Mouse (Mus musculus) retina, adult 2 months (tissue): ENCODE results near the gene Myh6.

Experiments used
- DNase-seq: peaks from one replicate; pipeline ENCODE4 v3.0.0-alpha.2; 2012; ENCODE audit warnings: low read depth, low spot score

The Myh6 gene

GRCm38 (mm10) chr14:54935904-54936830 is 30.6 kb downstream of the Myh6 start, which contains the start of gene Cmtm5:
Gene Cmtm5 (plus strand): TSS chr14:54936261.
- no peak for DNase-seq

DNA sequence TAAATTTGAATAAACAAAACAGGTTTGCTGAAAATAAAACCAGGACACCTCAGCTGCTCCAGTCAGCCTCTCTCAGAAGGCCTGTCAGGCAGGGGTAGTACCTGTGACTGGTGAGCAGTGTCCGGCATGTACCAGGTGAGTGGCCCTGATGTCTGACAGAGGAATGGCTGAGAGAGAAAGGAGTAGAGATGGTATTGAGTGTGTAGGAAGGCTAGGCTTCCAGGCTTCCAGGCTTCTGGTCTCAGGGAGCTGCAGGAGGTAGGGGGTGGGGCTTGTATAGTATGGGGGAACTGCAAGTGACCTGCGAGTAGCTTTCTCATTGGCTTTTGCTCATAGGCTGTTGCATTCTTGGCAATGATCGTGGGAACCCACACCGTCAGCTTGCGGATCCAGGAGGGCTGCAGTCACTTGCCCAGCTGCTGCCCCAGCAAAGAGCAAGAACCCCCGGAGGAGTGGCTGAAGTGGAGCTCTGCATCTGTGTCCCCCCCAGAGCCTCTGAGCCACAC is 34.0 kb downstream of the Myh6 start, which contains the start of gene Il25:
TSS of gene Il25 (plus strand) at position 51 of the 506 bp plus-strand sequence.
- no peak for DNase-seq

DNA sequence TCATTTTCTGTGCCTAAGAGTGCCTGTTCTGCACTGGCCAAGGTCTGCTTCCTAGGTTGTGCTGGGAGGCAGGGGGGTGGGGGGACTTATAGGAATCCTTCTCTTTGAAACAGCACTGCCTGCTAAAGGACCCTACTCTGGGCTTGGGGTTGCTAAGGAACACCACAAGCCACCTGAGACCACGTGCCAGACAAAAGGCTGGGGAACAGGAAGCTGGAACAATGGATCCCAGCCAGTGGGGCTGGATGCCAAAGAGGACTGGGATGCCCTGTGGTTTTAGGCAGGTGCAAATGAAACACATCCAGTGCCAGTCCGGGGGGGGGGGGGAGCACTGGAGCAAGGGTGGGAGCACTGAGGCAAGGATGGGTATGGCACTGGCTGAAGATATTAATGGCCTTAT is 36.3 kb downstream of the Myh6 start:
- no peak for DNase-seq

DNA sequence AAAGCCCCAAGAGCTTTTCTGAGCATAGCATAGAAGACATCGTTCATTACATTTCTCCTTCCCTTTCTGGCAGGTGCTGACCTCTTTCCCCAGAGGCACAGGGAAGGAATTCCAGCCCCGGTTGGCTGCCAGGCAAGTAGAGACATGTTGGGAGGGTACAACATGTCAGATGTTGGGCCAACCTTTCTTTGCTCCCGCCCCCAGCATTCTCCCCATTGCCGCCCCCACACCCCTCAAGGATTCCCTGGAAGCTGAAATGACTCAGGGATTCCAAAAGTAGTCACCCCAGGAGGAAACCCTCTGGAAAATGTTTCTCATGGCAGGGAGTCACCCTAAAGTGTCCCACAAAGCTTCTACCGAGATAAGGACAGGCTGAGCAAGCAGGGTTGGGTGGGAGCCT is 36.9 kb downstream of the Myh6 start:
- DNase-seq = no peak

DNA sequence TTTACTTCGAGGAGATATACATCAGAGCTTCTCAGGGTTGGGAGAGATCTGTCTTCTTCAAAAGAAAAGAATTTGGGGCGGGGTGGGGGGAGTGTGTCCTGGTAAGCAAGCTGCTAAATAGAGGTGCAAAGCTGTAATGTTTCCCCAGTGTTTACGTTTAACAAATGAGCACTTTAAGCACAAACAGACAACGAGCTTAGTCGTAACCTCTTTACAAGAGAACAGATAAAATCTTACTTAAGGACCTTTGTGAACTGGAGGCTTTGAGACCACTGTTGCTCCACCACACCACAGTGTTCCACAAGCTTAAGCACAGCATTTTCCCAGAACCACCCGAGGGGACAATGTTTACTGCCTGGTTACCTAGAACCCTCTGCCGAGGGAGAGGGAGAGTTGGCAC is 39.4 kb downstream of the Myh6 start:
- DNase-seq = no peak

GRCm38 (mm10) chr14:54926401-54927158 is 40.1 kb downstream of the Myh6 start:
- no peak for DNase-seq

DNA sequence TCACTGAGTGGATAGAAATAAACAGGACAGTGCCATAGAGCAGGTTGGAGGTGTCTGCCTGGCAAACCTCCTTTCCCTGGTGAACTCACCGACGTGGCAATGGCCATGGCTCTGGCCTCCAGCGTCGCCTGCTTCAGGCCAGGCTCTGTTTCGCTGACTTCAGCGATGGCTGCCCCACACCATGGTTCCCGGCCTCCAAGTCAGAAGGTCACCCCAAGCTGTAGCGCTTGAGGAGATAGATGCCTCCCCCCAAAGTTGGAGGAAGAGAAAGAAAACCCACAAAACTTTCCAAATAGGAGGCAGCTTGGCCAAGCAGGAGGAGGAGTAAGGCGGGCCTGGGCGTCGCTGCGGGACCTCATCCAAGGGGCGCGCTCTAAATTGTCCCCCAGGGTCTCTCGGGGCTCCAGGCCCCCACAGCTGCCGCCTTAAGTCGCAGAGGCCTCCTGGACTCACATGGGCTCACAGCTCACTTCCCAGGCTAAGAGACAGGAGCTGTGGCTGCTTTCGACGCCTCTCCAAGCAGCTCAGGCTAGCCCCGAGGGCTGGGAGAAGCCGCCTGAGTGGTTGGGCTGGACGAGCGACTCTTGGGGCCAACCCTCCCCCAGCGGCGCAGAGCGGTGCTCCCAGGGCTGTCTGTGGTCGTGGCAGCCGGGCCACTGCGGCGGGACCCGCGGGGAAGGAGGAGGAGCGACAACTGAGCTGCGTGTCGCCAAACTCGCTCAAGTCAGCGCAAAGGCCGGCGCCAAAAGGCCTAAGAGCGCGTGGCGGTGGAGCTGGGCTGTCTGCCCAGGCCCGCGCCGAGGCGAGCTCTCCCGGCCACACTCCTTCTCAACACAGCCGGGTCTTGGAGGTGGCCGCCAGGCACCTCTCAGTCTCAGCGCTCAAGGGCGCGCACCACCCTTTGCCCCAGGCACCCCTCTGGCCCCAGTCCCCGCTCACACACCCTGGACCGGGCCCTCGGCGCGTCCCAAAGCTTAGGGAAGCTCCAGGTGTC is 41.1 kb downstream of the Myh6 start, which contains the start of gene Efs:
TSS of gene Efs (minus strand) at position 778 of the 994 bp plus-strand sequence.
- DNase-seq = no peak

GRCm38 (mm10) chr14:54924641-54925348 is 41.9 kb downstream of the Myh6 start:
- no peak for DNase-seq

- DNase-seq = no peak
Measured at GRCm38 (mm10) chr14:54920076-54920685, 46.5 kb downstream of the Myh6 start.

DNA sequence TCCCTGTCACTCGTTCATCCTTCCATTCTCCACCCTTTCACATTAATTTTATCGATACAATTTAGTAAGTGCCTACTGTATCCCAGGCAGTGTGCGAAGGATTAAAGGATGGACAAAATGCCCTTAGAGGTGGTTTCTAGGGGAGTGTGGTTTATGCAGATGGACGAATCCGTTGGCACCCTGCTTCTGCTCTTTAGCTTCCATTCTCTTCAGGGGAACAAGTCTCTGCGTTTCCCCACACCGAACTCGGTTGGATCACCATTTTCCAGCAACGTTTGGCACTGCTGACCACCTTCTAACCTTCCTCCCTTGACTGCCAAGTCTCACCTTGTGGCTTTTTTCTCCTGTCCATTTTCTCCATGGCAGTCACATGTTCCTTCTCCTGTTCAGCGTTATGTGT is 53.4 kb downstream of the Myh6 start:
- no peak for DNase-seq

DNA sequence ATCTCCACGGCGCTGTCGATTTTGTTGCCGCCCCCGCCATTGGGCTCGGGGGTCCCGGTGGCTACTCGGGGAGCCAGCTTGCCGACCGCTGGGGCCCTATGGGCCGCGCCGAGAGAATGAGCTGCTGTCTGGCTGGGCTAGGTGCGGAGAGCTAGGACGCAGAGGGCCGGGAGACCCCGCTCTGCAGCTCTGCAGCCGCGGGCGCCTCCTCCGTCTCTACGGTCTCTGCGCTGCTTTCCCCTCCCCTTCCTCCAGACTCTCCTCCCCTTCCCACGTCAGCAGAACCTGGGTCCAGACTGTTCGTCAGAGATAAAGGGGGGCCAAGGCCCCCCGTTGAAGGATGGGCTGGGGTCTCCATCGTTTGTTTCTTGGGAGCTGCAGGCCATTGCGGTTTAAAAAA is 53.8 kb downstream of the Myh6 start, which contains the start of gene Slc22a17:
TSS of gene Slc22a17 (minus strand) at position 247 of the 400 bp plus-strand sequence.
- no peak for DNase-seq

DNA sequence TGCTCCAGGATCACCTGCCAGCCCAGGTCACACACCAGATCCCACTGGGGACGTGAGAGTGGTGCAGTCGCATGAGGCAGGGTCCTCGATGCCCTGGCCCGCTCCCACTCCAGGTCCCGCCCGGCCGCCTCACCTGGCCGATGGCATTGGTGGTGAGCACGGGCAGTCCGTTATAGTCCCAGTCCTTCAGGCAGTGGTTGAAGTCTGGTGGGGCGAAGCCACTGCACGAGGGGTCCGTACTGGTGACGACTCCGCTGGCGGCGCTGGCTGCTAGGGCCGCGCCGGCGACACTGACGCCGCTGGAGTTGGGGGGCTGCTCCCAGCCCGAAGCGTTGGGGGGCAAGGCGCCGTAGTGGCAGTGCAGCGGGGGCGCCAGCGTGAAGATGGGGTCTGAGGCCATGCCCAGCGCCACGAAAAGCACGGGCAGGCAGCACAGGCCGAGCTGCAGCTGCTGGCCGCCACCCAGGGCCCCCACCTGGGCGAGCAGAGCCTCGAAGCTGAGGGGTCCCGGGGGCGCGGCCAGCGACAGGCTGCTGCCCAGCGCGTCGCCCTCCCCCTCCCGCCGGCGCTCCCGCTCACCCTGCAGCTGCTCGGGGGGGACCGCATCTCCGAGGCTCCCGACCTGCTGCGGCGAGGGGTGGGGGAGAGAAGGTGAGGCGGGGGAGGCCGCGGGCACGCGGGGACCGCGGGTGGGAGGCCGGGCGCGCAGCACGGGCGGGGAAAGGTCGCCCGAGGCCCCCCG is 54.4 kb downstream of the Myh6 start:
- DNase-seq = no peak

- DNase-seq = no peak
Measured at GRCm38 (mm10) chr14:54908682-54909081, 58.0 kb downstream of the Myh6 start.

- DNase-seq = no peak
Measured at GRCm38 (mm10) chr14:54903641-54904040, 63.1 kb downstream of the Myh6 start.

DNA sequence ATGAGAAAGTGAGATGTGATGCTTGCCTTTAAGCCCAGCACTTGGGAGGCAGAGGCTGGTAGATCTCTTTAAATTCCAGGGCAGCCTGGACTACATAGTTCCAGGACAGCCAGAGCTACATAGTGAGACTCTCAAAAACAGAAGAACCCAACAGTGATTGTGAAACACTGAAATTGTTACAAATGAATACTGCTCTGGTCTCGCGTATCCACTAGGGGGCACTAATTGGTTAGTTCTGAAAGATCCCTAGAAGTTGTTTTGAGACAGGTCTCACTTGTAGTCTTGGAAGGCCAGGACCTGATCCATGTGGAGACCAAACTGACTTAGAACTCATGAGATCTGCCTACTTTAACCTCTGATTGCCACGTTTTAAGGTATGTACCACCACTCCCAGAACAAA is 66.3 kb downstream of the Myh6 start:
- peak; percentile 53 for DNase-seq

GRCm38 (mm10) chr14:54897445-54897844 is 69.3 kb downstream of the Myh6 start:
- DNase-seq = no peak

- DNase-seq = no peak
Measured at GRCm38 (mm10) chr14:54894296-54895151, 72.2 kb downstream of the Myh6 start.

DNA sequence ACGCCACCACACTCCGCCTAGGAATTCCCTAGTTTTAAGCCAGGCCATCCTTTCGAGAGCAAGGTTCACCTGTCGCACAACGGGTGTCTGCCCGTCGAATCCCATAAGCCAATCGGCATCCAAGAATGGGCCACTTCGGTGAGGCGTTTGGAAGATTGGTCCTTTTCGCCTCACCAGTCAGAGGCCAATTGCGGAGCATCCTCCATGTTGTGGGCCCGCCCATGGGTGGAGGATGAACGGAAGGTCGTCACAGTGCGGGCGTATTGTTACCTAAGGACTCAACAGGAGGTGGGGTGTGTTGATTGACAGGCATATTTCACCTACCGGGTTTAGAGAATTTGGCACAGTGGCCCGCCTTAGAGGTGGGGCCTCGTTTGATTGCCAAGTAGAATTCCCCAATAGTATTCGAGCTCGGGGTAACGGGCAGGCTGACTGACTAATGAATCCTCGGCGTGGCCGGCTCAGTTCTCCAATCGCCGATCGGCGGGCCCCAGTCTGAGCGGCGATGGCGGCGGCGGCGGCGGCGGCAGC is 73.0 kb downstream of the Myh6 start:
- peak; percentile 98 for DNase-seq
